Mouse (Mus musculus): ENCODE measurements at regions not wholly inside any gene's neighbourhood (a gene's known extent, or its start where the extent isn't known, plus 50 kb on each side); places are given as distances from the start of the nearest gene placed in this dataset.
"Not testable (repeated sequence)": the region's sequence is repeated elsewhere in the genome, so short reads cannot be mapped to it uniquely, and the experiment has no call there.

DNA sequence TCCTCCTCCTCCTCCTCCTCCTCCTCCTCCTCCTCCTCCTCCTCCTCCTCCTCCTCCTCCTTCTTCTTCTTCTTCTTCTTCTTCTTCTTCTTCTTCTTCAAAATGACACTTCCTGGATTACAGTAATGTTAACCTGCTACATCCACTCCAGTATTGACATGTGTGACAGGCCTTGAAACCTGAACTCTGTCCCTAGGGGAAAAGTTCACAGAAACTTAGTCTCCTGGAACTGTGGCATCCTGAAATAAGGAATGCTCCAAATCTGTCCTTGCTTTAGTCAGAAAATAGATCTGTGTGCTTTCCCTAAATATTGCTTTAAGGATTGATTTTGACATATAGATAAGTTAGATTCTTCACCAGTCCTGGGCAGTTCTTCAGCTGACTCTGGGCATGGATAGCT is 464.8 kb downstream of the Adam6a start:
- DNase-seq (ENCODE audit: low spot score): not testable (repeated sequence)

DNA sequence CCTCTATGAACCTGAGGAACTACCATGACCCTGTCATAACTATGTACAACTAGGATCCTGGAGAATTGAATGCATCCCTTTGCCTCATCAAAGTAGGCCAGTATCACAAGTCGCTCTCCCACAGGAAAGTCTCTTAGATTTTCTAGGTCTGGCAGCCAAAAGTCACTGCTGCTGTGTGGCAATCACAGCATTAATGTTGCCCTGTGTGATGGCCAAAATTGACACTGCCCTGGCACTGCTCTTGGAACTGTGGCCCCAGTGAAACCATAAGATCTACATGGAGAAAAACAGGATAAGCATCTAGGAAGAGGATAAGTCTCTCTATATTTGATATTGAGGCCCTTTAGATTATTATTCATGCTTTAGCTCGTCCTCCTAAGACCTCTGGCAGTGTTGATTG is 465.7 kb downstream of the Adam6a start:
- no peak for DNase-seq (ENCODE audit: low spot score)

DNA sequence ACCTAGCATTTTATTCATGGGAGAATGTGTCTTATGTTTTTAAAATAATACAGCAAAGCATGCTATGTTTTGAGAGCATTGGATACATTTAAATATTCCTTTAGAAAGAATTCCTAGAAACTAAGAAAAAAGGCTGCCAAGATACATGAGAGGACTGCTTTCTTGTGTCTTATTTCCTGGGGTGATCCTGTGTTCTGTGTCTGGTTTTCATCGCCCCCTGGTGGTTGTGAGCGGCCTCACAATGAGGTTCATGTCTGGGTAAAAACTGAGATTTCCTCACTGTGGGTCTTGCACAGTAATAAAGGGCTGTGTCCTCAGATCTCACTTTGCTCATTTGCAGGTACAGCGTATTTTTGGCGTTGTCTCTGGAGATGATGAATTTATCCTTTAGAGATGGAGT is 469.2 kb downstream of the Adam6a start:
- DNase-seq (ENCODE audit: low spot score): not testable (repeated sequence)

DNA sequence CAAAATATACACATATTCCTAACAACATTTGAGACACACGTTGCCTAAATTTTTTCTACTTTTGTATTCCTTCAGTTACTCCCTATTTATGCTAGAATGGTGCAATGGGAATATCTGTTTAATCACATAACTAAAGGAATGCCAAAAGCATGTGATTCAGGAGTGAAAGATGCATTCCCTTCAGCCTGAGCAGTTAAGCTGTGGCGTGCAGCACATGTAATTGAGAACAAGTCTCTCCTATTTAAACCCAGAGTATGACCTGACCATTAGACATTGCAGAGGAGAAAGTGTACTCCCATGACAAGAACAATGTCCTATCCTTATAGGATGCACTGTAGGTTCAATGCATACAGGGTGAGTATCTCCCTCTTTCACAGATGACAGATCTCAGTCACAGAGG is 493.3 kb downstream of the Adam6a start:
- DNase-seq (ENCODE audit: low spot score): not testable (repeated sequence)

DNA sequence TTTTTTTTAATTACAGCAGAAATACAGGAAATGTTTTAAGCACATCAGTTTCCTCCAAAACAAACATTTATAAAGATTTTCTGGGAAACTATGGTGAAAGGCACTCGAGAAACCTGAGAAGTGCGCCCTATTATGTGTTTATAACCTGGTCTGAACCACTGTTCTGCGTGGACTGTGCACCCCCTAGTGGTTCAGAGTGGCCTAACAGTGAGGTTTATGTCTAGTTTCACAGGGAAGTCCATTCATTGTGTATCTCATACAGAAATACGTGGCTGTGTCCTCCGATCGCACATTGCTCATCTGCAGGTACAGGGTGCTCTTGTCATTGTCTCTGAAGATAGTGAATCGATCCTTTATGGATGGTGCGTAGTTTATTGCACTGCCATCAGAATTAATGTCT is 504.3 kb downstream of the Adam6a start:
- not testable (repeated sequence) for DNase-seq (ENCODE audit: low spot score)

DNA sequence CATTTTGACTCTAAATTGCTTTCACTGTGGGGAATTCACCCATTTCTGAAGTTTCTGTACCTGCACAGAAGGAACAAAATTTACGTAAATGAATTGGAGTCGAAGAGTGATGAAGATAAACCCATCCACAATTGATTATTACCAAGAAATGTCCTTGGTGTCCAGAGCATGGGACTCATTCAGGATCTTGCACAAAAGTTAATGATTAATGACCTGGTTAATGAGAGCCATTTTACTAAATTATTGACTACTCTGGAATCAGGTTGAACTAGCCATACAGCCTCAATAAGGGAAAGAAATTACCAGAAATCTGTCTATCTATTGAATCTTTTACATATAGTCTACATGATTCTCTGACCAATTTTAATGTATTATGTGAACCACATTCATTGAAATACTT is 509.6 kb downstream of the Adam6a start:
- DNase-seq (ENCODE audit: low spot score): no peak

DNA sequence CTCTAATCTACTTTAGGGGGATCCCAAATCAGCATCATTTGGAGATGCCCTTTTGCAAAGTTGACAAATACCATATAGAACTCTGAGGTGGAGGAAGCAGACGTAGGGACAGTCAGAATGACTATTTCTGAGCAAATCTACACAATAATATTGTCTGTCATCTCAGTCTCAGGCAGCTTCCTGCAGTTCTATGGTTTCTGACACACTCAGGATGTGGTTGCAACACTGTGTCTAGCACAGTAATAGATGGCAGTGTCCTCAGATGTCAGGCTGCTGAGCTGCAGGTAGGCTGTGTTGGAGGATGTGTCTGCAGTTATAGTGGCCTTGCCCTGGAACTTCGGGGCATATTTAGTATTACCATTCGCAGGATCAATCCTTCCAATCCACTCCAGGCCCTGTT is 515.9 kb downstream of the Adam6a start:
- DNase-seq (ENCODE audit: low spot score): no peak

DNA sequence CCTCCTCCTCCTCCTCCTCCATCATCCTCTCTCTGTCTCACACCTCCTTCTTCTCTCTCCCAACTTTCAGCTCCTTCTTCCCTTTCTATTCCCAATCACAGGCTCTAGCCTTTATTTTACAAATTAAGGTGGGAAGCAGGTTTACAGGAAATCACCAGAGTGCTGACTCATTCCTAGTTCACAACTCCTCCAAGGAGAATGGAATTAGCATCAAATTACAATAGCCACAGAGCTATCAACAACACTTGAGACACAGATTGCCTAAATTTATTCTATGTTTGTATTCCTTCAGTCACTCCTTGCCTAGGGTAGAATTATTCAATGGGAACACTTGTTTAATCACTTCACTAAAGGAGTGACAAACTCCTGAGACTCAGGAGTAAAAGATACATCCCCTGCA is 523.5 kb downstream of the Adam6a start:
- no peak for DNase-seq (ENCODE audit: low spot score)

DNA sequence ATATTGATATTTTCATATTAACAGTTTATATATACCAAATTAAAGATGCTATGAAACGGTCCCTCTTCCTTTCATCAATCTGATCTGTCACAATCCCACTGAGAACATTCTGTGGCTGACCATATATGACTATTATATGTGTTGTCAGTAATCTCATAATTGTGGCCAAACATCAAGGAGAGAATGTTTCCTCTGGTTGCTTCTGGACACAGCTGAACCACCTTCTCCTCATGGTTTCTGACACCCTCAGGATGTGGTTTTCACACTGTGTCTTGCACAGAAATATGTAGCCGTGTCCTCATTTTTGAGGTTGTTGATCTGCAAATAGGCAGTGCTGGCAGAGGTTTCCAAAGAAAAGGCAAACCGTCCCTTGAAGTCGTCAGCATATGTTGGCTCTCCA is 565.0 kb downstream of the Adam6a start:
- not testable (repeated sequence) for DNase-seq (ENCODE audit: low spot score)

DNA sequence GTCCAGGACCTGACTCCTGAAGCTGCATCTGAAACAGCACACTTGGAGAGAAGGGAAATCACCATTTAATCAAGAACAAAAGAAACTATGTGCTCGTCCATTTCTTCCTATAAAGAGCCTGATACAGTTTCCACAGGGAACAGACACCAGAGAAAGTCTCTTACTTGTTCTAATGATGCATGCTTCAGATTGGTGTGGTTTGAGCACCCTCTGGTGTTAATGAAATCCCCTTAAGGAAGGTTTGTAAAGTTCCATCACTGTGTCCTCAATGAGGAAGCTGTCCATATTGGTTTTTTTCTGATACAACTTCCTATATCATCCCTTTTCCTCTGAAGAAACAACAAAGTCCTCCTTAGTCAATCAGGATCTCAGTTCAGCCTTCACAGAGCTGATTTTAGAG is 591.2 kb downstream of the Adam6a start:
- DNase-seq (ENCODE audit: low spot score): no peak

DNA sequence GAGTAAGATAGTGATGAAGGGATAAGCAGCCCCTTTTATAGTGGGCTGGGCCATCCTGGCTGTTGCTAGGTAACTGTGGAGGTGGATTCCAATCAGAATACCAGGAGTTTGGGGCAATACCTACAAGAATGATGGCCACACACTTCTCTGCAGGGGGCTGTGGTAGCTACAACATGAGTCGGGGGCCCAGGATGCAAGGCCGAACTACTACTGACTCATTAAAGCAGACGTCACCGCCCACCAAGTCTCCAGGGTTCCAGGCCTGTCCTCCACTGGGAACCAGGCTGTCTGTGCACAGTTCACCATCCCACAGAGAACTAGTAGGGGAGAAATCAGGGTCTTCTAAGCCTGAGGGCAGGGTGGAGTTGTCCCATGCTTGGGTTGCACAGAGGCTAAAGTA is 605.1 kb downstream of the Adam6a start:
- DNase-seq (ENCODE audit: low spot score): no peak

DNA sequence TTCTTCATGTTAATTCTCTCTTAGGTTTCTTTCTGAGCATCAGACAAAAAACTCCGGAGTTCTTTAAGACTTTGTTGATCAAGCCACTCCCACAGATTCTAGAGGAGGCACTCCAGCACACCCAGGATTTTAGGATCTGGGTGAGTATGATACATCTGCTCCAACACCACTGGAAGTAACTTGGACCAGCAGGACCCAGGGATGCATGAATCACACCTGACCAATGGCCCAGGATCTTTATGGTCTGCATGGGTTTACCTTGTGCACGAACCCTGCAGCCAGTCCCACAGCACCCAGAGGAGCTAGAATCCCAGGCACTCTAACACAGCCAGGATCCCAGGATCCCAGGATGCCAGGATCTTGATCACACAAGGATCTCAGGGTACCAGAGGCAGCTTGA is 628.6 kb downstream of the Adam6a start:
- DNase-seq (ENCODE audit: low spot score): no peak

DNA sequence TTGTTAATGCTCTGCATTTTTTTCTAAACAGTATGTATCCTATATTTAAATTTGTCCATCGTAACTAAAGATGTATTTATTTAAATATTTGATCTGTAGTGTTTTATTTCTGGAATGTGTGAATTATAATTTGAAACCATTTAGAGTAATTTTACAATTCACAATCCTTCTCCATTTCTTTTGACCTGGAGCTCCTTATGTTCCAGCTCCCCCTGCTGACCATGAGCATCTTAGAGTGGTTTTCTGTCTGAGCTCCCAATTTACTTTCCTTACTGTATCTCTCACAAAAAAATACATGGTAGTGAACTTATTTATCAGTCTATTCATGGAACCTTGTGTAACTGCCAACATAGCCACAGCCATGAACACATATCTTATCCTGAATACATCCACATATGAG is 655.8 kb downstream of the Adam6a start:
- no peak for DNase-seq (ENCODE audit: low spot score)

DNA sequence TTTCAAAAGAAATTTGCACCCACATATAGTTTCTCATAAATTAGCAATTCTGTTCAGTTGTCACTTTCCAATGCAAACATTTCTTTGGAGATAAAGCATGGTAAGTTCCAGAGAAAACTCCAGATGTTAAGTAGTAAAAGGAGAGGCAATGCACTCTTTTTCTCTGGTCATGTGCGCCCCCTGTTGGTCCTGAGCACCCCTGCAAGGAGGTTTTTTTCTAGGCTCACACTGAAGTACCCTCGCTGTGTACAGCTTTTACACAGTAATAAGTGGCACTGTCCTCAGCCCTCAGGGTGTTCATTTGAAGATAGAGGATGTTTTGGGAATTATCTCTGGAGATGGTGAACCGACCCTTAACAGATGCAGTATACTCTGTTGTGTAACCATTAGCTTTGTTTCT is 678.8 kb downstream of the Adam6a start:
- DNase-seq (ENCODE audit: low spot score): no peak
